Mouse (Mus musculus) stomach, postnatal 0 days (tissue): Measurements from ENCODE around the gene Cfap97d1. TPM values are rescaled to one million over a fixed set of nuclear protein-coding genes. Genes with fewer than 3 reads are reported as not detected.
A peak's percentile ranks its signal among the peaks of the same experiment; 100 is the strongest.

Experiments used
- ATAC-seq: fragments of 200-750 bp; cut with Nextera tagmentation; 2 replicates; pipeline ENCODE4 v1.8.0; 2017; ENCODE audit not compliant: low FRiP score, low TSS enrichment
- DNase-seq: peaks from one replicate; pipeline ENCODE4 v3.0.0-alpha.2; 2016; ENCODE audit warnings: low spot score
- H3K27ac ChIP-seq: fragments of 300-500 bp; sonication (generic); replicated peaks from 2 replicates; pipeline ENCODE4 v1.5.1; 2014; ENCODE audit warnings: mild to moderate bottlenecking, control low read depth
- H3K27me3 ChIP-seq: fragments of 300-500 bp; sonication (generic); 2 replicates; pipeline ENCODE4 v1.6.1; 2014; ENCODE audit warnings: low read length; ENCODE audit not compliant: control insufficient read depth, insufficient read depth
- H3K36me3 ChIP-seq: fragments of 300-500 bp; sonication (generic); 2 replicates; pipeline ENCODE4 v1.6.1; 2014; ENCODE audit warnings: low read length, mixed read lengths; ENCODE audit not compliant: control insufficient read depth, insufficient read depth
- H3K4me1 ChIP-seq: fragments of 300-500 bp; sonication (generic); replicated peaks from 2 replicates; pipeline ENCODE4 v1.6.1; 2014; ENCODE audit warnings: antibody characterized with exemption; ENCODE audit not compliant: control insufficient read depth, insufficient read depth
- H3K4me2 ChIP-seq: fragments of 300-500 bp; sonication (generic); replicated peaks from 2 replicates; pipeline ENCODE4 v1.6.1; 2014; ENCODE audit warnings: low read depth, mild to moderate bottlenecking, control low read depth, moderate library complexity
- H3K4me3 ChIP-seq: fragments of 300-500 bp; sonication (generic); 2 replicates; pipeline ENCODE4 v1.5.1; 2014; ENCODE audit warnings: low read depth, low read length, control low read depth
- H3K9ac ChIP-seq: fragments of 300-500 bp; sonication (generic); 2 replicates; pipeline ENCODE4 v1.6.1; 2014; ENCODE audit warnings: mild to moderate bottlenecking, low read length, control low read depth, mixed read lengths
- H3K9me3 ChIP-seq: fragments of 300-500 bp; sonication (generic); 2 replicates; pipeline ENCODE4 v1.6.1; 2016; ENCODE audit warnings: low read length; ENCODE audit not compliant: control insufficient read depth
- CTCF ChIP-seq: IDR thresholded peaks from 2 replicates; pipeline ENCODE4 v1.5.1; 2016; ENCODE audit warnings: antibody characterized with exemption, low read depth, mild to moderate bottlenecking, moderate library complexity
- EP300 ChIP-seq: optimal IDR thresholded peaks from 2 replicates; pipeline ENCODE3; 2016; ENCODE audit warnings: antibody characterized with exemption
- WGBS: fragments of 180-500 bp; shearing (Covaris S2); extraction: QIAGEN DNeasy Blood & Tissue Kit; methylation state at CpG from one replicate; pipeline ENCODE4 v1.1.7; 2014; 5-methylcytosine and 5-hydroxymethylcytosine counted together
- polyA plus RNA-seq: library from polyadenylated mRNA; unstranded; fragments of >200 nt; fragmentation: Nextera tagmentation; extraction: Ambion mirVana; gene quantifications from 2 replicates; pipeline ENCODE4 v1.2.1, GENCODE M21; 2015

The Cfap97d1 gene
- polyA plus RNA-seq, 1 experiment from 2014 or later = not detected

DNA sequence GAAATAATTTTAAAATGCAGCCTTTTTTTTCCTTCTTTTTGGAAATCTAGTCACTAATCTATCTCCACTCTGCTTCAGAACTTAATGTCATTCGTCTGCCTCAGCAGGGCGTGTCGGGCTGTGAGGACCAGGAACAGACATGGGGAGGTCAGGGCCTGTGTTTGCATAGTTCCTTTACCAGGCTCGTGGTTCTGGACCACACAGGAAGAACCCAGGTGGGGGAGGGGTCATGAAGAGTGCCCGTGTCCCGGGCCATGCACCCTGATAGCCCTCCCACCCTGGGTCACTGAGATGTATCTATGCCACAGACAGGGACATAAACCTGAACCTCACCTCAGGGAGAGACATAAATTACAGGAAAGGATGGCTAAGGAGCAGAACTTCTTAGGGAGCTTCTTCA lies 9.9 kb upstream of the Cfap97d1 start:
- no peaks in the 10 kb centered on the region for H3K9me3 ChIP-seq
- H3K4me2 ChIP-seq = no peak overlapping the region
- peaks cover 4% of the 10 kb centered on the region; the same call in 1 of the 2 replicates for H3K36me3 ChIP-seq
- no peaks in the 10 kb centered on the region for H3K4me1 ChIP-seq
- H3K27ac ChIP-seq = no peak overlapping the region
- H3K4me3 ChIP-seq = no peak overlapping the region
- no peak for DNase-seq
- peak; percentile 21; the same call in 1 of the 2 replicates for ATAC-seq
- TF ChIP-seq EP300 (no peak), CTCF (no peak)
- 43% methylated on average over 6 of the region's 6 CpGs for WGBS
- no peak overlapping the region for H3K9ac ChIP-seq
- no peaks in the 10 kb centered on the region for H3K27me3 ChIP-seq

DNA sequence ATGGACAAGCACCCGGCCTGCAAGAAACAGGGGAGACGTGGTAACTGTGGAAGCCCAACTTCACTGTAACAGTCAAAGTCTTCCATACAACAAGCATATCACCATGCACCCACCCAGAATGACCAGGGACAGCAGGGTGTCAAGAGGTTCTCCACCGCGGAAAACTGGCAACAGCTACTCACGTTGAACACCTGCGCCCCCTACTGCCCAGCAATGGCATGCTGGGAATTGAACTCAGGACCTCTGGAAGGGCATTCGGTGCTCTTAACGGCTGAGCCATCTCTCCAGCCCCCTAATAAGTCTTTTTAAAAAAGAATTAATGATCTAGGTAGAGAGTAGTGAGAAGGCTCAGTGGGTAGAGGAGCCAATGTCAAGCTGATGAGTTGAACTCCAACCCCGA lies 9.2 kb upstream of the Cfap97d1 start:
- no peak overlapping the region for H3K27ac ChIP-seq
- peaks cover 7% of the 10 kb centered on the region; the same call in 1 of the 2 replicates for H3K36me3 ChIP-seq
- no peaks in the 10 kb centered on the region for H3K27me3 ChIP-seq
- no peak overlapping the region for H3K4me3 ChIP-seq
- TF ChIP-seq CTCF = peak; percentile 62
- TF ChIP-seq EP300 = no peak
- ATAC-seq = no peak
- no peak for DNase-seq
- no peak overlapping the region for H3K9ac ChIP-seq
- H3K4me2 ChIP-seq = no peak overlapping the region
- H3K4me1 ChIP-seq = no peaks in the 10 kb centered on the region
- H3K9me3 ChIP-seq = no peaks in the 10 kb centered on the region
- WGBS = 57% methylated on average over 9 of the region's 9 CpGs

DNA sequence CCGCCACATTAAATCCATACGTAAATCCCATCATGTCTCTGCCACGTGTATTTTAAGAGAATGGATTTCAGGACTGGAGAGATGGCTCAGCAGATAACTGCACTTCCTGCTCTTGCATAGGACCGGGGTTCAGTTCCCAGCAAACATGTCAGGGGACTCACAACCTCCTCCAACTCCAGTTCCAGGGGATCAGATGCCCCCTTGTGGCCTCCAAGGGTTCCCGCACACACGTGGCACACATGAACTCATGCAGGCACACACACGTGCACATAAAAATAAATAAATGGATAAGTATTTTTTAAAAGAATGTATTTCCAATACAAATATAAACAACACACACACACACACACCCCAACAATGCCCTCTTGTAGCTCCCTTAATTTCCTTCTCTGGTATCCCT lies 7.1 kb upstream of the Cfap97d1 start:
- Histone ChIP-seq H3K9ac (no peak overlapping the region), H3K9me3 (no peaks in the 10 kb centered on the region), H3K27ac (no peak overlapping the region), H3K27me3 (no peaks in the 10 kb centered on the region), H3K4me3 (no peak overlapping the region), H3K36me3 (peaks cover 9% of the 10 kb centered on the region), H3K4me1 (no peaks in the 10 kb centered on the region), H3K4me2 (no peak overlapping the region)
- no peak for ATAC-seq
- DNase-seq = no peak
- 94% methylated on average over 7 of the region's 7 CpGs for WGBS
- TF ChIP-seq CTCF (peak; percentile 33; the same call in 1 of the 2 replicates), EP300 (no peak)

DNA sequence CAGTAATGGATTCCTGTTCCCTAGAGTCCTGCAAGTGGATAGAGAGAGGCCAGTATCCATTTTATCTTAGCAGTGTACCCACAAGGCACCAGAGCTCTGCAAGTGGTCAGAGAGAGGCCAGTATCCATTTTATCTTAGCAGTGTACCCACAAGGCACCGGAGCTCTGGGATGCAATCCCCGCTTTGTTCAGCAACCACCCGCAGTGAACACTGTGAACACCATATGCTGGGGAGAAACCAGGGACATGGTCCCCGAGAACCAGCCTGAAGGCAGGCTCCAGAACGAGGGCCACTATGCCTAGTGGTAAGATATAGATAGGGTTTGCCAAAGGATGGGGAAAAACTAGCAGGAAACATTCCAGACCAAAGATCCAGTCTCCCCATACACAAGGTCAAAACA lies 4.9 kb upstream of the Cfap97d1 start:
- WGBS = 97% methylated on average over 5 of the region's 5 CpGs

DNA sequence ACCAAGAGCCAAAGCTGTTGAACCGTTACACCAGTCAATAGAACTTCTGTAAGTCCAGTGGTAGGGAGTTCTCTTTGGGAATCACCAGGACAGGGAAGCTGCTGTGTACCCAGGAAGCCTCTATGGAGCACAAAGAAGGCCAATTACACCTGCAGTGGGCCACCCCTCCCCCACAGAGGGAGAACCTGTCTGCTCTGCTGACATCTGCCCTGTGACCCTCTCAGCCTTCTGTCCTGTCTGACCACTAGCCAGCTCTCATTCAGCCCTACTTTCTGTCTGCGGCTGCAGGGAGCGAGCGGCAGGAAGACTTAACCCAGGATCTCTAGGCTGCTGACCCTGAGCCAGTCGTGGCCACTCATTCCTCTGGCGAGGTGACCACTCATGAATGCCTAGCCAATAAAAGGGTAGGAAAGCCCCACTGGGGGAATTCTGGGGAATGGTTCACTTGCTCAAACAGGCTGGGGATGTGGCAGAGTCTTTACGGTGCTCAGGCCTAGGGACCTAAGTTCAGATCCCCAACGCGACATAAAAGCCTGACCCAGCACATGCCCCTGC lies 3.4 kb upstream of the Cfap97d1 start:
- Histone ChIP-seq H3K4me3 (no peak overlapping the region), H3K4me1 (0 out of 2 replicates have a peak, but pooled peaks cover 2% of the 10 kb centered on the region), H3K27ac (no peak overlapping the region), H3K9me3 (no peaks in the 10 kb centered on the region), H3K27me3 (no peaks in the 10 kb centered on the region), H3K4me2 (no peak overlapping the region), H3K36me3 (peaks cover 5% of the 10 kb centered on the region; the same call in 1 of the 2 replicates), H3K9ac (no peak overlapping the region)
- no peak for ATAC-seq
- no peak for TF ChIP-seq EP300
- TF ChIP-seq CTCF = no peak
- DNase-seq = no peak
- WGBS = 81% methylated on average over 9 of the region's 9 CpGs

More for the DNA sequence above, 4.9 kb upstream of the Cfap97d1 start:
- peaks cover 9% of the 10 kb centered on the region for H3K36me3 ChIP-seq
- H3K27ac ChIP-seq = no peak overlapping the region
- H3K9me3 ChIP-seq = no peaks in the 10 kb centered on the region
- DNase-seq (no peak), ATAC-seq (no peak)
- no peaks in the 10 kb centered on the region for H3K27me3 ChIP-seq
- no peak overlapping the region for H3K4me2 ChIP-seq
- no peak overlapping the region for H3K4me3 ChIP-seq
- TF ChIP-seq EP300 = no peak
- no peak for TF ChIP-seq CTCF
- 0 out of 2 replicates have a peak, but pooled peaks cover 2% of the 10 kb centered on the region for H3K4me1 ChIP-seq
- no peak overlapping the region for H3K9ac ChIP-seq

DNA sequence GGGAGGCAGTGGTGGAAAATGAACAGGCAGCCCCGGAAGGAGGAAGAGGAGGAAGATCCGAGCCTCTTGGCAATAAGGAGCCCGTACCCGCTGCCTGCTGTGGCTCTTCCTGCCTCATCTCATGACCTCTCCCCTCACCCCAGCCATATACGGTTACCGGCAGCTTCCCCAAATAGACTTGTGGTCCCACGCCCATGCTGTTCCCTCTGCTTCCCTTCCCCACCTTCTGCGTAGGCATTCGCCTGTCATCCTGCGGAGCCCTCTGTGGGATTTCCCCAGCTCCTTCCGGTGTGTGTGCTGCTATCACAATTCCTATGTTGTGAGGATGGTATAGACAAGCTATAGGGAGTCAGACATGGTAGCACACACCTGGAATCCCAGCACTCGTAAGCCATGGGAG lies 2.2 kb upstream of the Cfap97d1 start:
- Histone ChIP-seq H3K9me3 (no peaks in the 10 kb centered on the region), H3K4me1 (0 out of 2 replicates have a peak, but pooled peaks cover 2% of the 10 kb centered on the region), H3K9ac (no peak overlapping the region), H3K4me2 (no peak overlapping the region), H3K36me3 (peaks cover 5% of the 10 kb centered on the region; the same call in 1 of the 2 replicates), H3K27me3 (no peaks in the 10 kb centered on the region), H3K27ac (no peak overlapping the region), H3K4me3 (no peak overlapping the region)
- ATAC-seq (no peak), DNase-seq (no peak)
- WGBS = 89% methylated on average over 12 of the region's 12 CpGs
- TF ChIP-seq CTCF = no peak
- TF ChIP-seq EP300 = no peak
